Mouse (Mus musculus): ENCODE data around the gene Prm1.
"Not testable (repeated sequence)": the region's sequence is repeated elsewhere in the genome, so short reads cannot be mapped to it uniquely, and the experiment has no call there.

Gene Prm1

GRCm38 (mm10) chr16:10805789-10806527 lies at the start of gene Prm1:
TSS of gene Prm1 (minus strand) at chr16:10805839.
- DNase-seq (ENCODE audit: low spot score) = no peak

- DNase-seq (ENCODE audit: low spot score) = not testable (repeated sequence)
These were observed 46.6 kb upstream of the Prm1 start for GRCm38 (mm10) chr16:10852216-10852615.

- no peak for DNase-seq (ENCODE audit: low spot score)
These were observed 45.3 kb upstream of the Prm1 start for GRCm38 (mm10) chr16:10850905-10851304.

- peak; percentile 60 for DNase-seq (ENCODE audit: low spot score)
These were observed 44.6 kb upstream of the Prm1 start for GRCm38 (mm10) chr16:10849965-10850861.

GRCm38 (mm10) chr16:10846503-10846902 lies 40.9 kb upstream of the Prm1 start:
- peak; percentile 58 for DNase-seq (ENCODE audit: low spot score)

GRCm38 (mm10) chr16:10845952-10846351 lies 40.3 kb upstream of the Prm1 start:
- no peak for DNase-seq (ENCODE audit: low spot score)

GRCm38 (mm10) chr16:10844319-10844670 lies 38.7 kb upstream of the Prm1 start:
- DNase-seq (ENCODE audit: low spot score) = no peak

GRCm38 (mm10) chr16:10843486-10844318 lies 38.1 kb upstream of the Prm1 start:
- no peak for DNase-seq (ENCODE audit: low spot score)

GRCm38 (mm10) chr16:10842282-10842855 lies 36.7 kb upstream of the Prm1 start:
- DNase-seq (ENCODE audit: low spot score) = no peak

- DNase-seq (ENCODE audit: low spot score) = no peak
These were observed 34.4 kb upstream of the Prm1 start for GRCm38 (mm10) chr16:10840018-10840417.

GRCm38 (mm10) chr16:10838487-10839245 lies 33.0 kb upstream of the Prm1 start:
- no peak for DNase-seq (ENCODE audit: low spot score)

- DNase-seq (ENCODE audit: low spot score) = no peak
These were observed 32.3 kb upstream of the Prm1 start for GRCm38 (mm10) chr16:10837903-10838302.

- no peak for DNase-seq (ENCODE audit: low spot score)
These were observed 31.6 kb upstream of the Prm1 start for GRCm38 (mm10) chr16:10837250-10837649.

GRCm38 (mm10) chr16:10836388-10836787 lies 30.7 kb upstream of the Prm1 start:
- DNase-seq (ENCODE audit: low spot score) = no peak

GRCm38 (mm10) chr16:10834911-10835587 lies 29.4 kb upstream of the Prm1 start, which contains the start of gene Rmi2:
TSS of gene Rmi2 (plus strand) at chr16:10835059.
- peak; percentile 81 for DNase-seq (ENCODE audit: low spot score)

GRCm38 (mm10) chr16:10834542-10834910 lies 28.9 kb upstream of the Prm1 start:
- DNase-seq (ENCODE audit: low spot score) = no peak

GRCm38 (mm10) chr16:10828461-10828805 lies 22.8 kb upstream of the Prm1 start:
- no peak for DNase-seq (ENCODE audit: low spot score)

- no peak for DNase-seq (ENCODE audit: low spot score)
These were observed 22.3 kb upstream of the Prm1 start for GRCm38 (mm10) chr16:10827766-10828460.

GRCm38 (mm10) chr16:10827269-10827668 lies 21.6 kb upstream of the Prm1 start:
- DNase-seq (ENCODE audit: low spot score) = no peak

GRCm38 (mm10) chr16:10825840-10826239 lies 20.2 kb upstream of the Prm1 start:
- no peak for DNase-seq (ENCODE audit: low spot score)
